Mouse (Mus musculus): ENCODE results near the gene Slit2.

GRCm38 (mm10) chr5:48138849-48139487 is 156.0 kb downstream of the Slit2 start:
- TF ChIP-seq POLR2A (IDR thresholded peaks at IDR 0.05; ENCODE audit: extremely low read depth, insufficient read depth, low read length) (no peak), CTCF (IDR thresholded peaks at IDR 0.05; ENCODE audit: low read depth, low read length) (no peak)
